Mouse (Mus musculus): Measurements from ENCODE around the gene Ctsd. TPM values are rescaled to one million over a fixed set of nuclear protein-coding genes. Genes with fewer than 3 reads are reported as not detected.

Gene Ctsd
- total and polyA plus RNA-seq, 3 experiments: 883 to 1,120 (median 991) TPM

GRCm38 (mm10) chr7:142399250-142399649 is 11.4 kb upstream of the Ctsd start:
- Histone ChIP-seq H3K27me3 (ENCODE audit: control insufficient read depth, insufficient read depth, low read length) (no peaks in the 10 kb centered on the region), H3K79me2 (replicated peaks; ENCODE audit: control insufficient read depth, insufficient read depth, low read length) (no peaks in the 10 kb centered on the region), H3K36me3 (ENCODE audit: control insufficient read depth, insufficient read depth, low read length) (no peaks in the 10 kb centered on the region), H3K9ac (ENCODE audit: low read depth, low read length) (no peak overlapping the region), H3K4me3 (no peak overlapping the region), H3K4me1 (ENCODE audit: control insufficient read depth, insufficient read depth, low read length) (peaks cover 16% of the 10 kb centered on the region), H3K27ac (no peak overlapping the region)
- 68% methylated on average over 1 of the region's 1 CpGs for WGBS
- DNase-seq: no peak
- TF ChIP-seq POLR2A (IDR thresholded peaks at IDR 0.05; ENCODE audit: insufficient read depth, low read depth, low read length): no peak
- no peak for TF ChIP-seq EP300 (IDR thresholded peaks at IDR 0.05; ENCODE audit: insufficient read depth, low read depth, low read length)
- TF ChIP-seq CTCF (IDR thresholded peaks at IDR 0.05): no peak
- intact Hi-C loops (cut with DNase I): no loop called here

- Histone ChIP-seq H3K27ac (peak overlapping the region; percentile 47), H3K27me3 (ENCODE audit: control insufficient read depth, insufficient read depth, low read length) (no peaks in the 10 kb centered on the region), H3K4me1 (ENCODE audit: control insufficient read depth, insufficient read depth, low read length) (peaks cover 25% of the 10 kb centered on the region), H3K36me3 (ENCODE audit: control insufficient read depth, insufficient read depth, low read length) (peaks cover 3% of the 10 kb centered on the region; the same call in 1 of the 2 replicates), H3K79me2 (replicated peaks; ENCODE audit: control insufficient read depth, insufficient read depth, low read length) (no peaks in the 10 kb centered on the region), H3K9ac (ENCODE audit: low read depth, low read length) (no peak overlapping the region), H3K4me3 (no peak overlapping the region)
- intact Hi-C loops (cut with DNase I): no loop called here
- 30% methylated on average over 2 of the region's 2 CpGs for WGBS
- TF ChIP-seq EP300 (IDR thresholded peaks at IDR 0.05; ENCODE audit: insufficient read depth, low read depth, low read length) (no peak), POLR2A (IDR thresholded peaks at IDR 0.05; ENCODE audit: insufficient read depth, low read depth, low read length) (no peak), CTCF (IDR thresholded peaks at IDR 0.05) (no peak)
- DNase-seq: peak in 1 of 2 experiments; percentile 49
These were observed 10.2 kb upstream of the Ctsd start for GRCm38 (mm10) chr7:142398052-142398451.

GRCm38 (mm10) chr7:142396611-142397010 is 8.8 kb upstream of the Ctsd start:
- WGBS: 97% methylated on average over 1 of the region's 1 CpGs

GRCm38 (mm10) chr7:142395472-142395871 is 7.6 kb upstream of the Ctsd start:
- no peak for DNase-seq
- Histone ChIP-seq H3K36me3 (ENCODE audit: control insufficient read depth, insufficient read depth, low read length) (peaks cover 3% of the 10 kb centered on the region; the same call in 1 of the 2 replicates), H3K4me3 (no peak overlapping the region), H3K79me2 (replicated peaks; ENCODE audit: control insufficient read depth, insufficient read depth, low read length) (no peaks in the 10 kb centered on the region), H3K4me1 (ENCODE audit: control insufficient read depth, insufficient read depth, low read length) (peaks cover 27% of the 10 kb centered on the region), H3K27ac (no peak overlapping the region; the same call in 1 of the 2 replicates), H3K27me3 (ENCODE audit: control insufficient read depth, insufficient read depth, low read length) (no peaks in the 10 kb centered on the region), H3K9ac (ENCODE audit: low read depth, low read length) (no peak overlapping the region)
- TF ChIP-seq POLR2A (IDR thresholded peaks at IDR 0.05; ENCODE audit: insufficient read depth, low read depth, low read length): no peak
- TF ChIP-seq CTCF (IDR thresholded peaks at IDR 0.05): no peak
- TF ChIP-seq EP300 (IDR thresholded peaks at IDR 0.05; ENCODE audit: insufficient read depth, low read depth, low read length): no peak
- intact Hi-C loops (cut with DNase I): no loop called here
- WGBS: 85% methylated on average over 4 of the region's 4 CpGs

More at GRCm38 (mm10) chr7:142396611-142397010, 8.8 kb upstream of the Ctsd start:
- no peak for TF ChIP-seq CTCF (IDR thresholded peaks at IDR 0.05)
- TF ChIP-seq POLR2A (IDR thresholded peaks at IDR 0.05; ENCODE audit: insufficient read depth, low read depth, low read length): no peak
- no peak for TF ChIP-seq EP300 (IDR thresholded peaks at IDR 0.05; ENCODE audit: insufficient read depth, low read depth, low read length)
- Histone ChIP-seq H3K27me3 (ENCODE audit: control insufficient read depth, insufficient read depth, low read length) (no peaks in the 10 kb centered on the region), H3K36me3 (ENCODE audit: control insufficient read depth, insufficient read depth, low read length) (peaks cover 3% of the 10 kb centered on the region; the same call in 1 of the 2 replicates), H3K9ac (ENCODE audit: low read depth, low read length) (no peak overlapping the region), H3K79me2 (replicated peaks; ENCODE audit: control insufficient read depth, insufficient read depth, low read length) (no peaks in the 10 kb centered on the region), H3K4me1 (ENCODE audit: control insufficient read depth, insufficient read depth, low read length) (peaks cover 25% of the 10 kb centered on the region), H3K27ac (no peak overlapping the region), H3K4me3 (no peak overlapping the region)
- intact Hi-C loops (cut with DNase I): no loop called here
- DNase-seq: no peak

- 39% methylated on average over 6 of the region's 6 CpGs for WGBS
- 0 out of 2 replicates have a peak, but pooled peaks have one; percentile 3 for TF ChIP-seq EP300 (IDR thresholded peaks at IDR 0.05; ENCODE audit: insufficient read depth, low read depth, low read length)
- peak; percentile 41; the same call in 1 of the 2 replicates for TF ChIP-seq POLR2A (IDR thresholded peaks at IDR 0.05; ENCODE audit: insufficient read depth, low read depth, low read length)
- no peak for TF ChIP-seq CTCF (IDR thresholded peaks at IDR 0.05)
- Histone ChIP-seq H3K9ac (ENCODE audit: low read depth, low read length) (no peak overlapping the region), H3K27me3 (ENCODE audit: control insufficient read depth, insufficient read depth, low read length) (no peaks in the 10 kb centered on the region), H3K27ac (peak overlapping the region; percentile 66), H3K4me1 (ENCODE audit: control insufficient read depth, insufficient read depth, low read length) (peaks cover 27% of the 10 kb centered on the region), H3K36me3 (ENCODE audit: control insufficient read depth, insufficient read depth, low read length) (peaks cover 3% of the 10 kb centered on the region; the same call in 1 of the 2 replicates), H3K79me2 (replicated peaks; ENCODE audit: control insufficient read depth, insufficient read depth, low read length) (no peaks in the 10 kb centered on the region), H3K4me3 (no peak overlapping the region)
- DNase-seq: no peak
- intact Hi-C loops (cut with DNase I): loop anchor here (1.0 kb wide), 1 partner anchor 21 kb away; no protein-coding TSS in a partner anchor
These were observed 6.7 kb upstream of the Ctsd start for GRCm38 (mm10) chr7:142394261-142395190.
